13 mouse cellular contexts compared by ENCODE assay signal in genomic region chr6:51680239-51680857, GRCm38 (mm10).
DNase-seq lines count a peak whose midpoint lies in the region; ATAC-seq lines count a peak whose summit lies in the region.
"Had no signal": no experiment of that assay in that cellular context is flagged by ENCODE, and none has a peak within 500 bp of the region (broad histone marks: within the 10 kb centered on the region; RNA-seq: fewer than 3 reads in every experiment).

No protein-coding gene starts in this region.

- no peak for ATAC-seq in megakaryocyte-erythroid progenitor cell, adult 5-6 weeks (replicated peaks; ENCODE audit: low FRiP score, low TSS enrichment, poor library complexity, severe bottlenecking)
- ATAC-seq: forebrain, embryonic 16.5 days had no signal

- DNase-seq in heart, postnatal 10 days: peak; percentile 29 to 40
- no peak for DNase-seq in heart, postnatal 25 days (ENCODE audit: low spot score)
- peak; percentile 80 for DNase-seq in Muller cell, postnatal 12 days (ENCODE audit: inconsistent ontology term)
- DNase-seq in hindlimb bud, embryonic 11.5 days (ENCODE audit: extremely low spot score, low read depth, low spot score): peak; percentile 53
- peak; percentile 24 to 73 for DNase-seq in kidney, postnatal 25 days
- DNase-seq in frontal cortex, postnatal 14 days (ENCODE audit: low spot score in 2 of 2): no peak
- no peak for DNase-seq in ovary, postnatal 10 days (ENCODE audit: low spot score)
- DNase-seq: B cell, adult 2 months; cerebellum, adult 9-10 months; gastrocnemius, postnatal 10 days; spleen, adult 18-20 months had no signal

- intact Hi-C loops in heart, postnatal 10 days (cut with DNase I): no loop called here
- intact Hi-C loops in heart, postnatal 25 days (cut with DNase I): no loop called here

Comparison
In these comparisons a context has a peak if more than half of its experiments do, and no peak if none do; other contexts are left out.
1. DNase-seq: peak in heart, postnatal 10 days (2 of 2), Muller cell, postnatal 12 days (single experiment), hindlimb bud, embryonic 11.5 days (single experiment) and kidney, postnatal 25 days (2 of 2); none in heart, postnatal 25 days (single experiment), frontal cortex, postnatal 14 days (0 of 2) and ovary, postnatal 10 days (single experiment).